Mouse (Mus musculus) forebrain, embryonic 12.5 days (tissue): Measurements from ENCODE around the gene Smim24. TPM values are rescaled to one million over a fixed set of nuclear protein-coding genes. Genes with fewer than 3 reads are reported as not detected.

Experiments
- ATAC-seq: fragments of 200-750 bp; cut with Nextera tagmentation; 2 replicates; pipeline ENCODE4 v1.8.0; 2017; ENCODE audit warnings: moderate TSS enrichment; ENCODE audit not compliant: low FRiP score
- H3K27ac ChIP-seq: fragments of 300-500 bp; sonication (generic); 2 replicates; pipeline ENCODE4 v1.5.1; 2016; ENCODE audit warnings: mild to moderate bottlenecking
- H3K27me3 ChIP-seq: fragments of 300-500 bp; sonication (generic); 2 replicates; pipeline ENCODE4 v1.6.1; 2016; ENCODE audit warnings: mild to moderate bottlenecking
- H3K36me3 ChIP-seq: fragments of 300-500 bp; sonication (generic); replicated peaks from 2 replicates; pipeline ENCODE4 v1.6.1; 2016; ENCODE audit warnings: mild to moderate bottlenecking
- H3K4me1 ChIP-seq: fragments of 300-500 bp; sonication (generic); 2 replicates; pipeline ENCODE4 v1.6.1; 2016
- H3K4me2 ChIP-seq: fragments of 300-500 bp; sonication (generic); 2 replicates; pipeline ENCODE4 v1.6.1; 2016; ENCODE audit warnings: mild to moderate bottlenecking, moderate library complexity
- H3K4me3 ChIP-seq: fragments of 300-500 bp; sonication (generic); replicated peaks from 2 replicates; pipeline ENCODE4 v1.5.1; 2016; ENCODE audit warnings: mild to moderate bottlenecking
- H3K9ac ChIP-seq: fragments of 300-500 bp; sonication (generic); 2 replicates; pipeline ENCODE4 v1.6.1; 2016; ENCODE audit warnings: mild to moderate bottlenecking
- H3K9me3 ChIP-seq: fragments of 300-500 bp; sonication (generic); 2 replicates; pipeline ENCODE4 v1.6.1; 2016
- WGBS: fragments of 180-500 bp; shearing (Covaris S2); methylation state at CpG from one replicate; pipeline ENCODE4 v1.1.7; 2016; 5-methylcytosine and 5-hydroxymethylcytosine counted together
- polyA plus RNA-seq: library from polyadenylated mRNA; unstranded; fragments of >200 nt; fragmentation: Nextera tagmentation; extraction: Ambion mirVana; gene quantifications from 2 replicates; pipeline ENCODE4 v1.2.1, GENCODE M21; 2016

Gene Smim24
- polyA plus RNA-seq, 1 experiment from 2014 or later: 2.6 TPM

- Histone ChIP-seq H3K27ac (no peak overlapping the region), H3K4me3 (peak overlapping the region; percentile 77)
- WGBS: 86% methylated on average over 22 of the region's 22 CpGs
These were observed 7.1 kb upstream of the Smim24 start for GRCm38 (mm10) chr10:81385603-81386306.

GRCm38 (mm10) chr10:81387716-81388115 lies 5.1 kb upstream of the Smim24 start:
- H3K9ac ChIP-seq: no peak overlapping the region
- no peak for ATAC-seq
- WGBS: 93% methylated on average over 20 of the region's 20 CpGs
- H3K27me3 ChIP-seq: no peaks in the 10 kb centered on the region
- H3K27ac ChIP-seq: no peak overlapping the region
- no peaks in the 10 kb centered on the region for H3K9me3 ChIP-seq
- no peak overlapping the region for H3K4me3 ChIP-seq
- no peak overlapping the region for H3K4me2 ChIP-seq
- peaks cover 35% of the 10 kb centered on the region for H3K36me3 ChIP-seq
- H3K4me1 ChIP-seq: peaks cover 23% of the 10 kb centered on the region

More at GRCm38 (mm10) chr10:81385603-81386306, 7.1 kb upstream of the Smim24 start:
- peaks cover 21% of the 10 kb centered on the region for H3K4me1 ChIP-seq
- no peak for ATAC-seq
- 0 out of 2 replicates have a peak, but pooled peaks cover 5% of the 10 kb centered on the region for H3K27me3 ChIP-seq
- H3K9me3 ChIP-seq: no peaks in the 10 kb centered on the region
- peak overlapping the region; percentile 93 for H3K4me2 ChIP-seq
- H3K9ac ChIP-seq: no peak overlapping the region
- peaks cover 31% of the 10 kb centered on the region for H3K36me3 ChIP-seq

- 0 out of 2 replicates have a peak within 1 kb of the TSS, but pooled peaks have one; percentile 12 for H3K9ac ChIP-seq
- no peak within 1 kb of the TSS for H3K4me3 ChIP-seq
- no peaks in the 10 kb centered on the region for H3K27me3 ChIP-seq
- peaks cover 31% of the 10 kb centered on the region for H3K4me1 ChIP-seq
- 87% methylated on average over 5 of the region's 5 CpGs for WGBS
- H3K9me3 ChIP-seq: no peaks in the 10 kb centered on the region
- no peak within 1 kb of the TSS for H3K4me2 ChIP-seq
- 0 out of 2 replicates have a peak within 1 kb of the TSS, but pooled peaks have one; percentile 25 for H3K27ac ChIP-seq
- ATAC-seq: no peak
- H3K36me3 ChIP-seq: peaks cover 35% of the 10 kb centered on the region
These were observed 4.3 kb upstream of the Smim24 start, which contains the start of gene Gm48552 for GRCm38 (mm10) chr10:81388505-81389055. Gm48552 (plus strand) TSS chr10:81389005.

GRCm38 (mm10) chr10:81389373-81389772 lies 3.5 kb upstream of the Smim24 start:
- WGBS: 54% methylated on average over 3 of the region's 3 CpGs
- Histone ChIP-seq H3K4me3 (no peak overlapping the region), H3K9me3 (no peaks in the 10 kb centered on the region), H3K27ac (0 out of 2 replicates have a peak overlapping the region, but pooled peaks have one; percentile 25), H3K4me1 (peaks cover 37% of the 10 kb centered on the region), H3K27me3 (no peaks in the 10 kb centered on the region), H3K4me2 (no peak overlapping the region), H3K9ac (0 out of 2 replicates have a peak overlapping the region, but pooled peaks have one; percentile 12), H3K36me3 (peaks cover 35% of the 10 kb centered on the region)
- ATAC-seq: no peak

GRCm38 (mm10) chr10:81389801-81390677 lies 2.8 kb upstream of the Smim24 start:
- Histone ChIP-seq H3K36me3 (peaks cover 35% of the 10 kb centered on the region), H3K27ac (0 out of 2 replicates have a peak overlapping the region, but pooled peaks have one; percentile 25), H3K4me2 (no peak overlapping the region), H3K4me1 (peaks cover 33% of the 10 kb centered on the region), H3K9me3 (no peaks in the 10 kb centered on the region), H3K27me3 (no peaks in the 10 kb centered on the region), H3K9ac (0 out of 2 replicates have a peak overlapping the region, but pooled peaks have one; percentile 12), H3K4me3 (no peak overlapping the region)
- ATAC-seq: peak; percentile 69
- 60% methylated on average over 23 of the region's 23 CpGs for WGBS

GRCm38 (mm10) chr10:81390678-81390965 lies 2.2 kb upstream of the Smim24 start:
- Histone ChIP-seq H3K4me3 (no peak overlapping the region), H3K36me3 (peaks cover 34% of the 10 kb centered on the region), H3K4me1 (peaks cover 27% of the 10 kb centered on the region), H3K9ac (no peak overlapping the region), H3K27ac (no peak overlapping the region), H3K4me2 (no peak overlapping the region), H3K27me3 (no peaks in the 10 kb centered on the region), H3K9me3 (no peaks in the 10 kb centered on the region)
- no peak for ATAC-seq
- 91% methylated on average over 13 of the region's 13 CpGs for WGBS

GRCm38 (mm10) chr10:81392270-81392669 lies 581 bp upstream of the Smim24 start:
- H3K9me3 ChIP-seq: no peaks in the 10 kb centered on the region
- H3K4me2 ChIP-seq: no peak overlapping the region
- H3K9ac ChIP-seq: no peak overlapping the region
- 83% methylated on average over 6 of the region's 6 CpGs for WGBS
- peaks cover 18% of the 10 kb centered on the region for H3K36me3 ChIP-seq
- H3K27me3 ChIP-seq: peaks cover under 1% of the 10 kb centered on the region; the same call in 1 of the 2 replicates
- ATAC-seq: no peak
- H3K4me1 ChIP-seq: peaks cover 31% of the 10 kb centered on the region
- H3K4me3 ChIP-seq: no peak overlapping the region
- H3K27ac ChIP-seq: no peak overlapping the region

- peak overlapping the region; percentile 43 for H3K4me2 ChIP-seq
- ATAC-seq: no peak
- H3K4me3 ChIP-seq: 0 out of 2 replicates have a peak overlapping the region, but pooled peaks have one; percentile 0
- H3K9me3 ChIP-seq: no peaks in the 10 kb centered on the region
- peaks cover 4% of the 10 kb centered on the region; the same call in 1 of the 2 replicates for H3K27me3 ChIP-seq
- peaks cover 31% of the 10 kb centered on the region for H3K4me1 ChIP-seq
- H3K9ac ChIP-seq: peak overlapping the region; percentile 38
- H3K27ac ChIP-seq: no peak overlapping the region
- H3K36me3 ChIP-seq: peaks cover 5% of the 10 kb centered on the region
- 7% methylated on average over 19 of the region's 19 CpGs for WGBS
These were observed 709 bp downstream of the Smim24 start for GRCm38 (mm10) chr10:81393456-81394063.

- peaks cover 8% of the 10 kb centered on the region; the same call in 1 of the 2 replicates for H3K27me3 ChIP-seq
- no peak overlapping the region for H3K9ac ChIP-seq
- no peak overlapping the region for H3K4me2 ChIP-seq
- no peak overlapping the region for H3K4me3 ChIP-seq
- WGBS: 15% methylated on average over 5 of the region's 5 CpGs
- ATAC-seq: no peak
- peaks cover 14% of the 10 kb centered on the region for H3K36me3 ChIP-seq
- H3K9me3 ChIP-seq: no peaks in the 10 kb centered on the region
- H3K27ac ChIP-seq: no peak overlapping the region
- peaks cover 33% of the 10 kb centered on the region for H3K4me1 ChIP-seq
These were observed 2.3 kb downstream of the Smim24 start for GRCm38 (mm10) chr10:81395127-81395526.

- Histone ChIP-seq H3K4me3 (no peak overlapping the region), H3K36me3 (peaks cover 18% of the 10 kb centered on the region), H3K9me3 (no peaks in the 10 kb centered on the region), H3K27ac (no peak overlapping the region), H3K4me2 (no peak overlapping the region), H3K27me3 (peaks cover 16% of the 10 kb centered on the region; the same call in 1 of the 2 replicates), H3K4me1 (peaks cover 40% of the 10 kb centered on the region), H3K9ac (no peak overlapping the region)
- WGBS: 94% methylated on average over 4 of the region's 4 CpGs
- ATAC-seq: no peak
These were observed 3.0 kb downstream of the Smim24 start for GRCm38 (mm10) chr10:81395865-81396264.

GRCm38 (mm10) chr10:81396749-81397148 lies 3.9 kb downstream of the Smim24 start:
- WGBS: 67% methylated on average over 5 of the region's 5 CpGs

More at GRCm38 (mm10) chr10:81396749-81397148, 3.9 kb downstream of the Smim24 start:
- Histone ChIP-seq H3K9me3 (no peaks in the 10 kb centered on the region), H3K27me3 (peaks cover 17% of the 10 kb centered on the region; the same call in 1 of the 2 replicates), H3K4me2 (no peak overlapping the region), H3K36me3 (peaks cover 15% of the 10 kb centered on the region), H3K27ac (0 out of 2 replicates have a peak overlapping the region, but pooled peaks have one; percentile 19), H3K9ac (no peak overlapping the region), H3K4me3 (no peak overlapping the region), H3K4me1 (peaks cover 48% of the 10 kb centered on the region)
- no peak for ATAC-seq
